Mouse (Mus musculus): ENCODE measurements at regions not wholly inside any gene's neighbourhood (a gene's known extent, or its start where the extent isn't known, plus 50 kb on each side); places are given as distances from the start of the nearest gene placed in this dataset.
"Not testable (repeated sequence)": the region's sequence is repeated elsewhere in the genome, so short reads cannot be mapped to it uniquely, and the experiment has no call there.

DNA sequence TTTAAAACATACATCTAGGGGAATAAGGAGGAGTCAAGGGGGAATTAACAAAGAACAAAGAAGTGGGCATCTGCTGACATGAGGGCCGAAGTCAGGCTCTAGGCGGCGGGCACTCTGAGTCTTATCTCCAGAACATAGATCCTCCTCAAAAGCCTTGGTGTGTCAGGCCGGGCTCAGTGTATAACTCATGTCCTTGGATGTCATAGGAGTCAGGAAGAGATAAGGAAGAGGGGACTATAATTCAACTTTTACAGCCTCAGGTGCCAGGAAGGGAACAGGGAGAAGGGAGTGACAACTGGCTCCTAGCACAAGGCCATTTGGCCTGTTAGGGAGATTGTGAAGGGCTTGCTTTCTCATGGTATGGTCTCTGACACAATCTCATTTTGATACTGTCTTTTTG lies 185.9 kb upstream of the Ube2e2 start:
- not testable (repeated sequence) for DNase-seq (ENCODE audit: low read depth, low spot score)

DNA sequence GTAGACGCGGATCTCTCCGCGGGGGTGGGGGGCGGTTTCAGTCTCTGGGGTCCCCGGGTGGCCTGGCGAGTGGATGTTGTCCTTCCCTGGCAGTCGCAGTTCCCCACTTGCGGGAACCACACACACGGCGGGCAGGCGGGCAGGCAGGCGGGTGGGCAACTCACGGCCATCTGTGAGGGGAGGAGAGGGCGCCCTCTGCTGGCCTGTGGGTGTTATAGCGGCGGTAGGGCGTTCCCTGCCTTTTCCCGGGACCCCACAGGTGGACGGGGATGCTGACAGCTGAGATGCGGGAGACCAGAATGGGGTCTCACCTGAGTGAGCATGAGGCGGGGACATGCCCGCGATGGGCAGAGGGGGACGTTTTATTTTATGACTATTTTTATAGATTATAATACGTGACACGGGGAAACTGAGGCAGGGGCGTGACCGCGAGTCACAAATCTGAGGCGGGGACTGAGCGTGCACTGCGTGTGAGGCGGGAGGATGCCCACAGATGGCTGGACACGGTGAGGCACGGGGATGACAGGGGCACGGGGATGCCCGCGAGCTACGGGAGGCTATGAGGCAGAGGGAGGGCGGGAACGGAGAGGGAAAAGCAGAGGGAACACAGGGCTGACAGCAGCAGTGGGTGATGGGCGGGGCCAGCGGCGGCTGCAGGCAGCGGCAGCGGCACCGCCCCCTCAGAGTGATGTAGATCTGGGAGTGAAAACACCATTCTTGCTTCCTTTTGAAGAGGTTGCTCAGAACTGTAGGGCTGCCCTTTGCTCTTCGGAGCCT lies 148.1 kb upstream of the Ube2e2 start:
- DNase-seq (ENCODE audit: low read depth, low spot score), result peak; percentile 32

DNA sequence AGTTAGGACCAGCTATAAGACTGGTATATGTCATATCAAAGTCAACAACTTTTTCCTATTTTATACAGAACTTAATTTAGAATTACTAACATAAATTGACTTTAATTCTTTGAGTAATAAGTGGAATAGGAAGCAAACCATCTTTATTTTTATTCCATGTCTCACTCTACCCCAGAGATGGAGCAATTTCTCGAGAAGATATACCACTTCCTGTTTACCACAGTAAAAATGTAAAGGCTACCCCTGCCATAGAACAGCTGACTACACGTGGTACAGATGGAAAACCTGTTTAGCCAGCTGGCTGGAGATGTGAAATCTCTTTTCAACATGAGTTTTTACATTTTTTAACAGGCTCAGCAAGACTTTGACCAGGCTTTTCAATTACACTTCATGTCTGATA lies 126.0 kb upstream of the Ube2e2 start:
- DNase-seq (ENCODE audit: low read depth, low spot score), result peak; percentile 14

DNA sequence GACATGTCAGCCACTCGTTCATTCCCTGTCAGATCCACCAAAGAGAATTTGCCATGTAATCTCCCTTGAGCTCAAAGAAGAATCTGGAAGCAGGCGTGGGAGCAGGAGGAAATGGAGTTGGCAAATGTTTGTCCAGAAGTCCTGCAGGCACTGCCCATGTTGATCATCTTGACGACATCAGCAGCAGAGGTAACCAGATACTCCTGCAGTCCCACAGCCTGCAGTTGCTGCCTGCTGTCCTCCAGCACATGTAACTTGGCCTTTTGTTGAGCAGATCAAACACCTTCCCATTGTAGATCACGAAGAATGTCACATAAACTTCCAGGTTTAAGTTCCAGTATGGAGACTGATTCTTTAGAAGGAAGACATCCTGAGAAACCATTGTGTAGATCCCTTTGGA lies 121.3 kb upstream of the Ube2e2 start:
- DNase-seq (ENCODE audit: low read depth, low spot score), result no peak

DNA sequence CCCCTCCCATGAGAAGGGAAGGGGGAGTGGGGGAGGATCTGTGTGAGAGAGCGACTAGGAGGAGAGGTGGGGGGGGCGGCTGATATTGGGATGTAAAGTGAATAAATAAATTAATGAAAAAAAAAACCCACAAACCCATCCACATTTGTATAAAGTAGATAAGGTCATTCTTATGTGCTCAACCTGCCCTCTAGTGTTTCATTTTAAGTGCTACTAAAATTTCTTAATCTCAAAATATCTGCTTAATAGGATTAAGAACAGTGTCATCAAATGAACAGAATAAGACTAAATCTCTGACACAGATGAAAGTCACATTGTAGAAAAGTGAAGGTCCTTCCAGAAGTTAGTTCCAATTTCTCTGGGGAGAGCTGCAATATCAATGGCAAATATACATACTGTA lies 119.5 kb upstream of the Ube2e2 start:
- not testable (repeated sequence) for DNase-seq (ENCODE audit: low read depth, low spot score)

DNA sequence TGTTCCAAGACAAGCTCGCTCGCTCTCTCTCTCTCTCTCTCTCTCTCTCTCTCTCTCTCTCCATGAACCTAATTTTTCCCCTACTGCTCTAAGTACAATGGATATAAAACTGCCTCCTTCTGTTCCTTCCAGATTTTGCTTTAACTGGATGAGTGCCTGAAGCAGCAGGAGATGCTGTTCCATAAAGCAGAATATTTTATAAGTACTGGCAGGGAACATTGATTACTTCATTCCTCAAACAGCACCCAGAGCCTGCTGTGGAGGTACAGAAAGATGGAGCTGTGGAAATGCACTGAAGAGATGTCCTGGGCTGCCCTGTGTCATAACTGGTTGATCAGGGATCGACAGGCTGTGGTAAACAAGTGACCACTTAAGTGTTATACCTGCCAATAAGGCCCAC lies 89.8 kb upstream of the Ube2e2 start:
- no peak for DNase-seq (ENCODE audit: low read depth, low spot score)

DNA sequence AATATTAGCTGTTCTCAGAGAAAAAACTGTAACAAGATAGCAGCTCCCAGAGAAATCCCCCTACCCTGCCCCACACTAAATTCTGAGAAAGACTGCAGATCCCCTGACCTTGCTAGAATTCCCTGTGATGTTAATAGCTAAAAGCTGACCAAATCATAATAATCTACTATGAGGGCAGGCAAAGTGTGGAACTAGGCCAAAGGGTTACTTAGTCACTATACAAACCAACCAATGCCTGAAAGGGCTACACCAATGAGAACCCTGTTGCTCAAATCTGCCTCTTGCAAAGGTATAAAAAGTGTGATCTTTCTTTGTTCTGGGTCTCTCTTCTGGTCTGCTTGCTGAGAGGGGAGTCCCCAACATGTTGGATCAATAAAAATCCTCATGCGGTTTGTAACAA lies 69.8 kb upstream of the Ube2e2 start:
- no peak for DNase-seq (ENCODE audit: low read depth, low spot score)

DNA sequence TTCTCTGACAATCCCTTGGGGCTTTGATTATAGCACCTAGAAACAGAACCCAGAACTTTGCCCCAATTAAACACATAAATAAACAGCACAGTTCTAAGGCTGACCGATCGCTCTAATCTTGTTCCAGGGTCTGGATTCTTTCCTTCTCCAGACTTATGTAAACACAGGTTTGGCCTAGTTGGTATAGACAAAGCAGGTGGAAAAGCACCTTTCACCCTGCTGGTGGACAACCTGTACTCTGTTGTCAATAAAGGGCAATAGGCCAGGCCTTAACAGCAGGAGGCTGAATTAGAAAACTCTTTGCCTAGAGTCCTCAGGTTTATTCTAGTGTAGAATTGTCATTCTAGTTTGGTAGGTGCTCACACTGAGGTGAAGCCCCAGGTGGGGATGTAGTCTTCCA lies 69.2 kb upstream of the Ube2e2 start:
- no peak for DNase-seq (ENCODE audit: low read depth, low spot score)
